Mouse (Mus musculus) liver, embryonic 14.5 days (tissue): ENCODE results near the gene Tnrc18. TPM values are rescaled to one million over a fixed set of nuclear protein-coding genes. Genes with fewer than 3 reads are reported as not detected.

Experiments used
- ATAC-seq: fragments of 200-750 bp; cut with Nextera tagmentation; 2 replicates; pipeline ENCODE4 v1.8.0; 2017; ENCODE audit warnings: moderate number of reproducible peaks, mild to moderate bottlenecking, moderate library complexity; ENCODE audit not compliant: insufficient read depth
- DNase-seq, 3 experiments: peaks; one replicate each; pipeline ENCODE4 v3.0.0-alpha.2; 2012 to 2013; ENCODE audit warnings: low read depth in 3 of 3, low spot score in 3 of 3
- H3K27ac ChIP-seq: fragments of 300-500 bp; sonication (generic); 2 replicates; pipeline ENCODE4 v1.5.1; 2014; ENCODE audit warnings: moderate library complexity, mild to moderate bottlenecking, control low read depth, inconsistent platforms
- H3K27me3 ChIP-seq: fragments of 300-500 bp; sonication (generic); 2 replicates; pipeline ENCODE4 v1.6.1; 2014; ENCODE audit warnings: mild to moderate bottlenecking, low read length, moderate library complexity; ENCODE audit not compliant: control insufficient read depth, insufficient read depth
- H3K36me3 ChIP-seq: fragments of 300-500 bp; sonication (generic); replicated peaks from 2 replicates; pipeline ENCODE4 v1.6.1; 2014; ENCODE audit warnings: low read depth; ENCODE audit not compliant: control insufficient read depth, insufficient read depth
- H3K4me1 ChIP-seq, 2 experiments: fragments of 200-500 bp in 1 of 2; fragments of 300-500 bp in 1 of 2; sonication (generic) in 1 of 2; replicated peaks; 2 replicates each; pipeline ENCODE4 v1.6.1; 2012 to 2014; ENCODE audit warnings: antibody characterized with exemption in 1 of 2, inconsistent platforms in 1 of 2, low read length in 1 of 2; ENCODE audit not compliant: control insufficient read depth in 2 of 2, insufficient read depth in 2 of 2
- H3K4me2 ChIP-seq: fragments of 300-500 bp; sonication (generic); 2 replicates; pipeline ENCODE4 v1.6.1; 2014; ENCODE audit warnings: low read depth, mild to moderate bottlenecking, control low read depth, moderate library complexity
- H3K4me3 ChIP-seq, 2 experiments: fragments of 200-500 bp in 1 of 2; fragments of 300-500 bp in 1 of 2; sonication (generic) in 1 of 2; 2 replicates each; pipeline ENCODE4 v1.5.1; 2012 to 2014; ENCODE audit warnings: low read depth in 2 of 2, low read length in 2 of 2, mild to moderate bottlenecking in 2 of 2, control low read depth in 1 of 2, inconsistent platforms in 1 of 2, moderate library complexity in 1 of 2; ENCODE audit not compliant: insufficient read depth in 1 of 2
- H3K9ac ChIP-seq: fragments of 300-500 bp; sonication (generic); replicated peaks from 2 replicates; pipeline ENCODE4 v1.6.1; 2014; ENCODE audit warnings: mild to moderate bottlenecking, control low read depth, moderate library complexity
- H3K9me3 ChIP-seq: fragments of 300-500 bp; sonication (generic); 2 replicates; pipeline ENCODE4 v1.6.1; 2016; ENCODE audit warnings: low read length, mixed read lengths; ENCODE audit not compliant: control insufficient read depth
- CTCF ChIP-seq: IDR thresholded peaks from 2 replicates; pipeline ENCODE4 v1.5.1; 2016; ENCODE audit warnings: antibody characterized with exemption, low read depth, control low read depth
- EP300 ChIP-seq: IDR thresholded peaks from 2 replicates; pipeline ENCODE4 v1.6.1; 2016; ENCODE audit warnings: antibody characterized with exemption, low read depth
- WGBS: fragments of 180-500 bp; shearing (Covaris S2); extraction: QIAGEN DNeasy Blood & Tissue Kit; methylation state at CpG from one replicate; pipeline ENCODE4 v1.1.7; 2014; ENCODE audit not compliant: insufficient replicate concordance; 5-methylcytosine and 5-hydroxymethylcytosine counted together
- polyA plus RNA-seq, 2 experiments: library from polyadenylated mRNA; depleted of rRNA in 1 of 2; stranded (reverse) in 1 of 2; unstranded in 1 of 2; fragments of >200 nt; fragmentation: Nextera tagmentation in 1 of 2; extraction: Ambion mirVana in 1 of 2; gene quantifications; 2 replicates each; pipeline versions ENCODE4 v1.2.1 to v1.2.3; 2012 to 2014

Gene Tnrc18
- polyA plus RNA-seq, 2 experiments, result 2.3 to 2.9 TPM

GRCm38 (mm10) chr5:142813722-142814111 lies 3.7 kb downstream of the Tnrc18 start:
- ATAC-seq, result no peak
- no peaks in the 10 kb centered on the region for H3K9me3 ChIP-seq
- H3K9ac ChIP-seq, result 0 out of 2 replicates have a peak overlapping the region, but pooled peaks have one; percentile 9
- WGBS, result 11% methylated on average over 23 of the region's 23 CpGs
- H3K27ac ChIP-seq, result no peak overlapping the region
- H3K27me3 ChIP-seq, result peaks cover 80% of the 10 kb centered on the region
- peaks cover 0 to 15% of the 10 kb centered on the region in 2 experiments; a peak in 3 of 4 replicates for H3K4me1 ChIP-seq
- DNase-seq, result no peak
- TF ChIP-seq CTCF (no peak), EP300 (no peak)
- peak overlapping the region; percentile 71 for H3K4me2 ChIP-seq
- H3K36me3 ChIP-seq, result no peaks in the 10 kb centered on the region
- H3K4me3 ChIP-seq, result peak overlapping the region; percentile 55 to 67

GRCm38 (mm10) chr5:142812976-142813721 lies 4.3 kb downstream of the Tnrc18 start:
- 29% methylated on average over 18 of the region's 18 CpGs for WGBS
- Histone ChIP-seq H3K4me3 (peak overlapping the region; percentile 12 to 67; a peak in 3 of 4 replicates), H3K4me2 (peak overlapping the region; percentile 71), H3K27me3 (peaks cover 74% of the 10 kb centered on the region), H3K36me3 (no peaks in the 10 kb centered on the region), H3K9me3 (no peaks in the 10 kb centered on the region), H3K27ac (no peak overlapping the region), H3K4me1 (peaks cover 0 to 15% of the 10 kb centered on the region in 2 experiments; a peak in 3 of 4 replicates), H3K9ac (no peak overlapping the region)
- DNase-seq, result no peak
- no peak for ATAC-seq
- TF ChIP-seq EP300, result no peak
- TF ChIP-seq CTCF, result no peak

- DNase-seq (no peak), ATAC-seq (no peak)
- TF ChIP-seq EP300, result no peak
- TF ChIP-seq CTCF, result no peak
- peaks cover 68% of the 10 kb centered on the region for H3K27me3 ChIP-seq
- no peaks in the 10 kb centered on the region for H3K9me3 ChIP-seq
- WGBS, result 42% methylated on average over 8 of the region's 8 CpGs
- H3K4me3 ChIP-seq, result no peak overlapping the region
- H3K27ac ChIP-seq, result no peak overlapping the region
- H3K9ac ChIP-seq, result no peak overlapping the region
- no peaks in the 10 kb centered on the region for H3K36me3 ChIP-seq
- H3K4me2 ChIP-seq, result peak overlapping the region; percentile 71; the same call in 1 of the 2 replicates
- peaks cover 0 to 15% of the 10 kb centered on the region in 2 experiments; a peak in 3 of 4 replicates for H3K4me1 ChIP-seq
Observed at GRCm38 (mm10) chr5:142812621-142812975, 4.9 kb downstream of the Tnrc18 start.

- no peak for TF ChIP-seq EP300
- TF ChIP-seq CTCF, result no peak
- ATAC-seq, result no peak
- Histone ChIP-seq H3K9me3 (no peaks in the 10 kb centered on the region), H3K9ac (no peak overlapping the region), H3K4me2 (no peak overlapping the region), H3K36me3 (no peaks in the 10 kb centered on the region), H3K4me1 (peaks cover 0 to 15% of the 10 kb centered on the region in 2 experiments; a peak in 3 of 4 replicates), H3K4me3 (no peak overlapping the region), H3K27ac (no peak overlapping the region), H3K27me3 (peaks cover 62% of the 10 kb centered on the region)
- WGBS, result 63% methylated on average over 8 of the region's 8 CpGs
- DNase-seq, result no peak
Observed at GRCm38 (mm10) chr5:142811870-142812443, 5.5 kb downstream of the Tnrc18 start.
